Mouse (Mus musculus) liver, postnatal 0 days (tissue): Measurements from ENCODE around the gene Ccdc6.

Experiments
- CTCF ChIP-seq: sonication (generic); IDR thresholded peaks from 2 replicates; pipeline ENCODE4 v1.5.1; 2016; ENCODE audit warnings: antibody characterized with exemption, low read depth
- EP300 ChIP-seq: IDR thresholded peaks from 2 replicates; pipeline ENCODE4 v1.6.1; 2016; ENCODE audit warnings: antibody characterized with exemption, low read depth, mild to moderate bottlenecking

DNA sequence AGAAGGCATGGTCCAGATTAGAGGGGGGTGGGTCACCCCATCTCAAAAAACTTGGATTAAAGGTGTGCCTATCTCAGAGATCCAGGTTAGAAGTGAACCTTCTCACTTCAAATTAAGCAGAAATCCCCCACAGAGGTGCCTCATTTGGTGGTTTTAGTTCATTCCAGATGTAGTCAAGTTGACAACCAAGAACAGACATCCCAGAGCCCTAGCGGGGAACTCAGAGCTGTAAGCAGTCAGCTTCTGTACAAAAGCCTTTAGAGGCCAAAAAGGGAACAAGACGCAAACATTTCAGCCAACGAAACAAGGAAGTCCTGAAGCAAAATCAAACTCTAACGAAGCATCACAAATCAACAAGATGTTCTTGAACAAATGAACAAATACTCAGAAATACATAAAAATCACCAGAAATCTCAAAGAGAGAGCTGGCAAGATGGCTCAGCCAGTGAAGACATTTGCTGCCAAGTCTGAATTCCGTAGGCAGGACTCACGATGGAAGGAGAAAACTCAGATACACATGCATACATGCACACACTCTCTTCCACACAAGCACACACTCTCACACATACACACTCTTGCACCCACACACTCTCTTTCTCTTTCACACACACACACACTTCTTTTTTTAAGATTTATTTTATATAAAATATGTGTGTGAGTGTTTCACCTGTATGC is 32.9 kb upstream of the Ccdc6 start:
- TF ChIP-seq EP300 (no peak), CTCF (no peak)
